Mouse (Mus musculus) forebrain, embryonic 13.5 days (tissue): ENCODE measurements at regions not wholly inside any gene's neighbourhood (a gene's known extent, or its start where the extent isn't known, plus 50 kb on each side); places are given as distances from the start of the nearest gene placed in this dataset.

ENCODE experiments used
- ATAC-seq: fragments of 200-750 bp; cut with Nextera tagmentation; 2 replicates; pipeline ENCODE4 v1.8.0; 2017
- H3K27ac ChIP-seq: fragments of 300-500 bp; sonication (generic); 2 replicates; pipeline ENCODE4 v1.5.1; 2015; ENCODE audit warnings: inconsistent platforms, mild to moderate bottlenecking, moderate library complexity
- H3K27me3 ChIP-seq: fragments of 300-500 bp; sonication (generic); 2 replicates; pipeline ENCODE4 v1.6.1; 2015; ENCODE audit warnings: mild to moderate bottlenecking, inconsistent platforms
- H3K36me3 ChIP-seq: fragments of 300-500 bp; sonication (generic); 2 replicates; pipeline ENCODE4 v1.6.1; 2015; ENCODE audit warnings: mild to moderate bottlenecking, inconsistent platforms; ENCODE audit not compliant: poor library complexity, severe bottlenecking
- H3K4me1 ChIP-seq: fragments of 300-500 bp; sonication (generic); 2 replicates; pipeline ENCODE4 v1.6.1; 2015; ENCODE audit warnings: inconsistent platforms
- H3K4me2 ChIP-seq: fragments of 300-500 bp; sonication (generic); 2 replicates; pipeline ENCODE4 v1.6.1; 2015; ENCODE audit warnings: inconsistent platforms, mild to moderate bottlenecking, moderate library complexity
- H3K4me3 ChIP-seq: fragments of 300-500 bp; sonication (generic); 2 replicates; pipeline ENCODE4 v1.5.1; 2015; ENCODE audit warnings: mild to moderate bottlenecking, inconsistent platforms
- H3K9ac ChIP-seq: fragments of 300-500 bp; sonication (generic); 2 replicates; pipeline ENCODE4 v1.6.1; 2015; ENCODE audit warnings: mild to moderate bottlenecking, inconsistent platforms
- H3K9me3 ChIP-seq: fragments of 300-500 bp; sonication (generic); replicated peaks from 2 replicates; pipeline ENCODE4 v1.6.1; 2016; ENCODE audit warnings: inconsistent platforms
- WGBS: fragments of 180-500 bp; shearing (Covaris S2); methylation state at CpG from one replicate; pipeline ENCODE4 v1.1.7; 2015; 5-methylcytosine and 5-hydroxymethylcytosine counted together

DNA sequence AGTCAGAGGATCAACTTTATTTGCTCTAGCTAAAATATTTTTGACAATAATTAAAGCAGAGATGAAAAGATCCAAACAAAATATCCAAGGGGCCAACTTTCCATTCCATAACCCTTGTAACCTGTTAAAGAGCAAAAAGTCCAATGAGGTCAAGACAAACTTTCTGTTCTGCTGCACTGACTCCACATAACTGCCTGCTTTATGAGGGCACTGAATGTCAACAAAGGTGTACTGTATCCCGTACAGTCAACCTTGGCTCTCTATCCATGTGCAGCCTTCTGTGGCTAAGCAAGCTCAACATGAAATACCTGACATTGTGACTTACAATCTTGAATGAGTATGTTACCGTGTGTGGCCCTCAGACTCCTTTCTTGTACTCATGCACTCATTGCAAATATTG lies 166.3 kb downstream of the Pfkfb3 start:
- H3K9me3 ChIP-seq: no peaks in the 10 kb centered on the region
- no peak overlapping the region for H3K4me2 ChIP-seq
- H3K27me3 ChIP-seq: no peaks in the 10 kb centered on the region
- no peak for ATAC-seq
- H3K4me3 ChIP-seq: no peak overlapping the region
- peaks cover 17% of the 10 kb centered on the region for H3K4me1 ChIP-seq
- no peaks in the 10 kb centered on the region for H3K36me3 ChIP-seq
- H3K9ac ChIP-seq: no peak overlapping the region
- WGBS: 90% methylated on average over 2 of the region's 2 CpGs
- no peak overlapping the region for H3K27ac ChIP-seq

GRCm38 (mm10) chr2:11383815-11384214 lies 170.1 kb downstream of the Pfkfb3 start:
- WGBS: 80% methylated on average over 2 of the region's 2 CpGs
- Histone ChIP-seq H3K9me3 (no peaks in the 10 kb centered on the region), H3K9ac (no peak overlapping the region), H3K27ac (no peak overlapping the region), H3K36me3 (no peaks in the 10 kb centered on the region), H3K4me2 (no peak overlapping the region), H3K4me1 (no peaks in the 10 kb centered on the region), H3K27me3 (no peaks in the 10 kb centered on the region), H3K4me3 (no peak overlapping the region)
- no peak for ATAC-seq

GRCm38 (mm10) chr2:11377213-11377612 lies 176.7 kb downstream of the Pfkfb3 start:
- Histone ChIP-seq H3K27me3 (no peaks in the 10 kb centered on the region), H3K9me3 (no peaks in the 10 kb centered on the region), H3K27ac (no peak overlapping the region), H3K4me2 (no peak overlapping the region), H3K36me3 (no peaks in the 10 kb centered on the region), H3K4me3 (no peak overlapping the region), H3K4me1 (no peaks in the 10 kb centered on the region), H3K9ac (no peak overlapping the region)
- 74% methylated on average over 2 of the region's 2 CpGs for WGBS
- no peak for ATAC-seq

GRCm38 (mm10) chr2:11375726-11376454 lies 178.0 kb downstream of the Pfkfb3 start:
- Histone ChIP-seq H3K27me3 (no peaks in the 10 kb centered on the region), H3K9ac (no peak overlapping the region), H3K27ac (no peak overlapping the region), H3K4me2 (no peak overlapping the region), H3K4me1 (no peaks in the 10 kb centered on the region), H3K4me3 (no peak overlapping the region), H3K9me3 (no peaks in the 10 kb centered on the region), H3K36me3 (no peaks in the 10 kb centered on the region)
- no peak for ATAC-seq
- 76% methylated on average over 10 of the region's 10 CpGs for WGBS

- no peaks in the 10 kb centered on the region for H3K4me1 ChIP-seq
- H3K9ac ChIP-seq: no peak overlapping the region
- H3K27ac ChIP-seq: no peak overlapping the region
- no peaks in the 10 kb centered on the region for H3K9me3 ChIP-seq
- no peak overlapping the region for H3K4me2 ChIP-seq
- 76% methylated on average over 6 of the region's 6 CpGs for WGBS
- H3K27me3 ChIP-seq: no peaks in the 10 kb centered on the region
- ATAC-seq: no peak
- no peaks in the 10 kb centered on the region for H3K36me3 ChIP-seq
- no peak overlapping the region for H3K4me3 ChIP-seq
Measured at GRCm38 (mm10) chr2:11375092-11375491, 178.8 kb downstream of the Pfkfb3 start.

- ATAC-seq: no peak
- H3K27me3 ChIP-seq: no peaks in the 10 kb centered on the region
- no peak overlapping the region for H3K9ac ChIP-seq
- no peaks in the 10 kb centered on the region for H3K9me3 ChIP-seq
- no peak overlapping the region for H3K27ac ChIP-seq
- no peaks in the 10 kb centered on the region for H3K4me1 ChIP-seq
- no peak overlapping the region for H3K4me2 ChIP-seq
- H3K36me3 ChIP-seq: no peaks in the 10 kb centered on the region
- H3K4me3 ChIP-seq: no peak overlapping the region
Measured at GRCm38 (mm10) chr2:11370273-11370672, 183.6 kb downstream of the Pfkfb3 start.

- ATAC-seq: no peak
Measured at GRCm38 (mm10) chr2:11367319-11367718, 186.6 kb downstream of the Pfkfb3 start.

DNA sequence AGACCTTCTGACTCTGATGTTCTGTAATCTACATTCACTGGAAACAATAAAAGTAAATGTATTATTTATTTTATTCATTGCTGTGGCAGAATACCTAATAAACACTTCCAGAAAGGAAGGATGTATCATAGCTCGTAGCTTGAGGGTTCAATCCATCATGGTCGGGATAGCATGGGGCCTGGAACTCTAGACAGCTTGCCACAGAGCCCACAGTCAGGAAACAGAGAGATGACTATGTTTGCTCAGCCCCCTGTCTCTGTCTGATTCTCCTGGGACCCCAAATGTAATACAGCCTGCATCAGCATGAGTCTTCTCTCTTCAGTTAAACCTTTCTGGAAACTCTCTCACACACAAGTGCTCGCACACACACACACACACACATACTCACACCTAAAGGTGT lies 188.1 kb downstream of the Pfkfb3 start:
- H3K27ac ChIP-seq: no peak overlapping the region
- no peaks in the 10 kb centered on the region for H3K27me3 ChIP-seq
- H3K9me3 ChIP-seq: no peaks in the 10 kb centered on the region
- H3K36me3 ChIP-seq: no peaks in the 10 kb centered on the region
- no peak overlapping the region for H3K9ac ChIP-seq
- ATAC-seq: no peak
- H3K4me2 ChIP-seq: no peak overlapping the region
- H3K4me3 ChIP-seq: no peak overlapping the region
- 89% methylated on average over 3 of the region's 3 CpGs for WGBS
- H3K4me1 ChIP-seq: peaks cover 17% of the 10 kb centered on the region

More at GRCm38 (mm10) chr2:11367319-11367718, 186.6 kb downstream of the Pfkfb3 start:
- H3K4me1 ChIP-seq: peaks cover 13% of the 10 kb centered on the region
- H3K4me3 ChIP-seq: no peak overlapping the region
- H3K27ac ChIP-seq: no peak overlapping the region
- H3K9ac ChIP-seq: no peak overlapping the region
- no peaks in the 10 kb centered on the region for H3K36me3 ChIP-seq
- WGBS: 80% methylated on average over 2 of the region's 2 CpGs
- no peak overlapping the region for H3K4me2 ChIP-seq
- no peaks in the 10 kb centered on the region for H3K9me3 ChIP-seq
- H3K27me3 ChIP-seq: no peaks in the 10 kb centered on the region

DNA sequence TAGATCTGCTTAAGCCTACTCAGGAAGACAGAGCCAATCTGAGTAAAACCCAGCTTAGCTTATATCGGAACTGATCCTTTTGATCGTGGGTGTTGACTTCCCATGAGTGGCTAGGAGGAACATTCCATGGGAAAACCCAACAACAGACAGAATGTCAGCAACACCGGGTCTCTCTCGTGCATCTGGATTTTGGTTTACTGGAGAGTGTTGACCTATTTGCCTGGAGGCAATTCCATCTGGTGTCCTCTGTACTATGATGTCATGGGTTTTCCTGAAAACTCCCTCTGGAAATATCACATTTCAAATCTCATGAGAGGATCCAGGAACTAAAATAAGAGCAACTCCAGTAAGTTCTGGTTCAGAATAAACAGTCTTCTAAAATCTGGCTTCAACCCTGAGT lies 188.5 kb downstream of the Pfkfb3 start:
- H3K27ac ChIP-seq: no peak overlapping the region
- H3K4me3 ChIP-seq: no peak overlapping the region
- peaks cover 17% of the 10 kb centered on the region for H3K4me1 ChIP-seq
- no peaks in the 10 kb centered on the region for H3K27me3 ChIP-seq
- no peaks in the 10 kb centered on the region for H3K36me3 ChIP-seq
- no peak overlapping the region for H3K9ac ChIP-seq
- no peak overlapping the region for H3K4me2 ChIP-seq
- ATAC-seq: no peak
- WGBS: 96% methylated on average over 4 of the region's 4 CpGs
- H3K9me3 ChIP-seq: no peaks in the 10 kb centered on the region

GRCm38 (mm10) chr2:11364111-11364510 lies 189.8 kb downstream of the Pfkfb3 start:
- Histone ChIP-seq H3K9me3 (no peaks in the 10 kb centered on the region), H3K4me1 (peaks cover 17% of the 10 kb centered on the region), H3K27me3 (no peaks in the 10 kb centered on the region), H3K9ac (no peak overlapping the region), H3K4me2 (no peak overlapping the region), H3K4me3 (no peak overlapping the region), H3K36me3 (no peaks in the 10 kb centered on the region), H3K27ac (no peak overlapping the region)
- ATAC-seq: no peak
- 82% methylated on average over 2 of the region's 2 CpGs for WGBS

DNA sequence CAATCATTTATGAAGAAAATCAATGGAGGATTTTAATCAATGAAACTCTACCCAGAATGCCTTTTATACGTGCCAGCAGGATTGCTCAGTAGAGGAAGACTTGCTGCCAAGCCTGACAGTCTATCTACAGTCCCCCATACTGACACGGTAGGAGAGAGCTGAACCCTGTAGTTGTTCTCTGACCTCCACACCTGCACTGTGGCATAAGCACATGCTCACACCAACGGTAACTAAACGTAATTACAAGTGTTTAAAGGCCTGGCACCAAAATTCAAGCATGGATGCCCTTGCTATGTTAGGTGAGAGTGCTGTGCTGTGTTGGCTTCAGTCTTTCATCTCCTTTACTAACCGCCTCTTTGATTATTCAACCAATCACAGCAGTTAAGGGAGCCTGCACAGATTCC lies 190.8 kb downstream of the Pfkfb3 start:
- peak; percentile 69 for ATAC-seq
- Histone ChIP-seq H3K27ac (peak overlapping the region; percentile 41), H3K36me3 (no peaks in the 10 kb centered on the region), H3K4me2 (no peak overlapping the region), H3K9ac (no peak overlapping the region), H3K4me1 (peaks cover 17% of the 10 kb centered on the region), H3K27me3 (no peaks in the 10 kb centered on the region), H3K9me3 (no peaks in the 10 kb centered on the region), H3K4me3 (no peak overlapping the region)
- 46% methylated on average over 5 of the region's 5 CpGs for WGBS

GRCm38 (mm10) chr2:11362205-11362994 lies 190.5 kb downstream of the Prkcq start:
- peak overlapping the region; percentile 41 for H3K27ac ChIP-seq
- H3K4me1 ChIP-seq: peaks cover 17% of the 10 kb centered on the region
- ATAC-seq: peak; percentile 93
- no peaks in the 10 kb centered on the region for H3K9me3 ChIP-seq
- H3K27me3 ChIP-seq: no peaks in the 10 kb centered on the region
- no peak overlapping the region for H3K4me2 ChIP-seq
- no peak overlapping the region for H3K9ac ChIP-seq
- H3K36me3 ChIP-seq: no peaks in the 10 kb centered on the region
- no peak overlapping the region for H3K4me3 ChIP-seq
- WGBS: 73% methylated on average over 8 of the region's 8 CpGs
